Comparison of ENCODE assay signal across 22 mouse cellular contexts in genomic region chr5:26985114-26985513, GRCm38 (mm10).
"Had no signal": no experiment of that assay in that cellular context is flagged by ENCODE, and none has a peak within 500 bp of the region (broad histone marks: within the 10 kb centered on the region; RNA-seq: fewer than 3 reads in every experiment).

No protein-coding gene starts in this region.

- H3K27ac ChIP-seq: kidney, postnatal 0 days; layer of hippocampus, adult 2 months; limb, embryonic 12.5 days; limb, embryonic 15.5 days; liver, embryonic 14.5 days; macrophage; midbrain, embryonic 15.5 days; neural tube, embryonic 13.5 days; stomach, embryonic 15.5 days had no signal

- H3K4me1 ChIP-seq: limb, embryonic 12.5 days; limb, embryonic 15.5 days; midbrain, embryonic 15.5 days; stomach, embryonic 15.5 days had no signal

- H3K27me3 ChIP-seq: limb, embryonic 12.5 days; limb, embryonic 15.5 days; midbrain, embryonic 15.5 days; neural tube, embryonic 13.5 days; stomach, embryonic 15.5 days had no signal

- H3K4me3 ChIP-seq: layer of hippocampus, adult 2 months; limb, embryonic 12.5 days; limb, embryonic 15.5 days; midbrain, embryonic 15.5 days; myocyte; neural tube, embryonic 13.5 days; stomach, embryonic 15.5 days had no signal

- H3K4me2 ChIP-seq: limb, embryonic 12.5 days; limb, embryonic 15.5 days; liver, embryonic 11.5 days; lung, embryonic 14.5 days; midbrain, embryonic 15.5 days; neural tube, embryonic 13.5 days; stomach, embryonic 15.5 days had no signal

- H3K36me3 ChIP-seq: limb, embryonic 12.5 days; limb, embryonic 15.5 days; midbrain, embryonic 15.5 days; neural tube, embryonic 13.5 days; stomach, embryonic 15.5 days had no signal

- H3K9ac ChIP-seq: limb, embryonic 12.5 days; limb, embryonic 15.5 days; liver, embryonic 14.5 days; liver, postnatal 0 days; lung, embryonic 14.5 days; midbrain, embryonic 15.5 days; neural tube, embryonic 13.5 days; stomach, embryonic 15.5 days had no signal

- DNase-seq: kidney, postnatal 25 days; layer of hippocampus, adult 9-11 months; layer of hippocampus, postnatal 36 days; left cerebral cortex, postnatal 4 days; liver, postnatal 0 days; lung, embryonic 14.5 days; retina, postnatal 1 day; right cerebral cortex, postnatal 25 days; spleen, adult 18-20 months; thymus, postnatal 25 days had no signal

- H3K9me3 ChIP-seq: limb, embryonic 12.5 days; limb, embryonic 15.5 days; midbrain, embryonic 15.5 days; neural tube, embryonic 13.5 days; stomach, embryonic 15.5 days had no signal

- ATAC-seq: liver, postnatal 0 days; lung, postnatal 0 days; midbrain, embryonic 15.5 days had no signal
